Mouse (Mus musculus) spleen, postnatal 10 days (tissue): Measurements from ENCODE around the gene Dbn1.

Experiments used
- DNase-seq, 2 experiments: peaks; one replicate each; pipeline ENCODE4 v3.0.0; 2021 to 2022; ENCODE audit warnings: low spot score in 2 of 2

Dbn1 gene

DNA sequence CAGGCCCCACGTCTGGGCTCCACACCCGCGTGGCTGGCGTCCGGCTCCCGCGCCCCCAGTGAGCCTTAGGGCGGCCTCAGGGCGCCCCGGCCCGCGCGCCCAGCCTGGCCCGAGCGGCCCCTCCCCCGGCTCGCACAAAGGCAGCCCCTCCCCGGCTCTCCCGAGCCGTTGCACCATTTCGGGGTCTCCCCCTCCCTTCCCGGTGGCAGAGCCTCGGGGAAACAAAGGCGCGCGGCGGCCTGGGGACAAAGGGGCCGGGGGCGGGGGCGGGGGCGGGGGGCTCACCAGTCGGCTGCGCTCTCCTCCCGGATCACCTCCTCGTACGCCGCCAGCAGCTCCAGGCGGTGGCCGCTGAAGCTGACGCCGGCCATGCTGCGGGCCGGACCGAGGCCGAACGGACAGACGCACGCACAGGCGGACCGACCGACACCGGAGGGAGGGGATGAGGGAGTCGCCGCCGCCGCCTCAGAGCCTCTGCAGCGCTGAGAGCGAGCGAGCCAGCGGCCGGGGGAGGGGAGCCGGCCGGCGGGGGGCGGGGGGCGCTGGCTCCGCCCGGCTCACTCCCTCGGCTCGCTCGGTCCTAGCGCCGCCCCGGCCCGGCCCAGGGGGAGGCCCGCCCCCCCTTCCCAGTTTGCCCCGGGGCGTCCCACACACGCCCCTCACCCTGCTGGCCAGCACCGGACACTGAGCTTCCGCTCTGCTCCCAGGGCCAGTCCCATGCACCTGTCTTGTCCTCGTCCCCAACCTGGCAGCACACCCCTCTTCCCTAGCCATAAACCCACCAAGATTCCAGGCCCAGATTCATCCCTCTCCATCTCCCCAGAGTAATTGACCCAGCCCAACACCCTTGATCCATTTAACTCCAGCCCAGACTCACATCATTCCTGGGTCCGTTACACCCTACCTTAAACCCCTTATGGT is at the start of gene Dbn1:
TSS of gene Dbn1 (minus strand) at position 534 of the 921 bp plus-strand sequence.
- DNase-seq, result no peak

DNA sequence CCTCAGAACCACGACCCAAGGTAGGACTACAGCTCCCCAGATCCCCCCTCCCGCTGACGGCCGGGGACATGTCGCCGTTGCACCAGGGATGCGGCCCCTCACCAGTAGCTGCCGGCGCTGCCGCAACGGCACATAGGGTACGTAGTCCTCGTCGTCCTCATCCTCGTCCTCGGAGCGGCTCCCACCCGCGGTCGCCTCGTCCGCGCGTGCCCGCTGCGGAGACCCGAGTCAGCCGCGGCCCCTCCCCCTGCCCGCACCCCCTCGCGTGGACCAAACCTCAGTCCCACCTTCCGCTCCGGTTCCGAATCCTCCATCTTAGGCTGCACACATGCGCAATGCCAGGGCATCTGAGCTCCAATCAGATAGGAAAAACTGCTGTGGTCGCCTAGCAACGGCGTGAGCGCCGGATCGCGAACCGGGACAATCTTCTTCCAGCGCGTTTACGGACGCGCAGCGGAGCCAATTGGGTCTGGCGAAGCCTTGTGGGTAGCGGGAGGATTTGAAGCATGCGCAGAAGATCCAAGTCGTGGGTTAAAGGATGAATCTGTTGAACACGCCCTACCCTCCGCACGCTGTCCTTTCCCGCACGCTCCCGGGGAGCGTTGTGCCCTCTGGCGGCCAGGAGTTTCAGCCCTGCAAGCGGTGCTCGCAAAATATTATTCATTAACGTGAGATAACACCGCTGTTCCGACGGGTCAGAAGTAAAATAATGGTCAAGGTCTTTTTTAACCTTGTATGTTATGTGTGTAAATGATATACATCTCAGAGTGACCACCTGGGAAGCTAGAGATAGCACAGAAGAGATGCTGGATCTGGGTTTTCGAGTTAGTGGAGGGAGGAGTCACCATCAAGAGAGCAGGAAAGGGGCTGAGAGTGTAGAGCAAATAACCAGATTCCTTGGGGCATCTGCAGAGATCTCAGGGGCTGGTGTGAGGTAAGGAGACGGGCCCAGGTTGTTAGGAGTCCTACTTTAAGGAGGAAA is 48.6 kb upstream of the Dbn1 start, which contains the start of gene Ddx41:
TSS of gene Ddx41 (minus strand) at position 465 of the 982 bp plus-strand sequence.
- peak; percentile 97 to 99 for DNase-seq

DNA sequence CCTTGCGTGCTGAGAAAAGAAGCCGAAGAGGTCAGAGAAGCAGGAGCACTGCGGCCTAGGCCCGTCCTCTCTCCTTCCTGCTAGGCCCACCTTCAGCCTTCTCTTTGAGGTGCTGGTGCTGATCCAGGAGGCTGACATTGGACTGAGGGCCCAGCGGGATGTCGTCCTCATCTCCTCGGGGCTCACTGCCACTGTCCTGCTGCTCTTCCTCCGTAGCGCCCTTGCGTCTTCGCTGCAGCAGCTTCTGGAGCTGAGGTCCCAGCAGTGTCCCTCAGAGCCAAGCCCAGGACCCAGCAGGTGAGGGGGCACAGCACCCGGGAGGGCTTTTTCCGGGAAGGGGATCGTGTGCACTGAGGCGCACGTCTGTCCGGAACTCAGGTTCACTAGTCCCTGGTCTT is 47.9 kb upstream of the Dbn1 start:
- no peak for DNase-seq

DNA sequence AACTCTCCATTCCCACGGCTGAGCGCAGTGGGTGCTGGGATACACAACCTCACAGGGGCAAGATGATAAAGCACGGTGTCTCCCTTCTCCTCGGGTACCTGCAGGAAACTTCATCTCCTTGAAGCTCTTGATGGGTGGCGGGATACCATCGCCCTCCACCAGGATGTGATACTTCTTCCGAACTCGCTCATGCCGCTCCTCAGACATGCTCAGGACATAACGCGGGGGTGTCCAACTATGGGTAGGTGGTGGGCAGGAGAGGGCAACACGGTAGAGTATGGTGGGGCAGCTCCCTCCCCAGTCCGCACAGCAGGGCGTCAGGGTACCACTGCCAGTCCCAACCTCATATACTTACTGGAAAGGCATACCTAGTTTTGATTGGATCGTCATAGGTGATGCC is 47.3 kb upstream of the Dbn1 start:
- DNase-seq, result no peak

DNA sequence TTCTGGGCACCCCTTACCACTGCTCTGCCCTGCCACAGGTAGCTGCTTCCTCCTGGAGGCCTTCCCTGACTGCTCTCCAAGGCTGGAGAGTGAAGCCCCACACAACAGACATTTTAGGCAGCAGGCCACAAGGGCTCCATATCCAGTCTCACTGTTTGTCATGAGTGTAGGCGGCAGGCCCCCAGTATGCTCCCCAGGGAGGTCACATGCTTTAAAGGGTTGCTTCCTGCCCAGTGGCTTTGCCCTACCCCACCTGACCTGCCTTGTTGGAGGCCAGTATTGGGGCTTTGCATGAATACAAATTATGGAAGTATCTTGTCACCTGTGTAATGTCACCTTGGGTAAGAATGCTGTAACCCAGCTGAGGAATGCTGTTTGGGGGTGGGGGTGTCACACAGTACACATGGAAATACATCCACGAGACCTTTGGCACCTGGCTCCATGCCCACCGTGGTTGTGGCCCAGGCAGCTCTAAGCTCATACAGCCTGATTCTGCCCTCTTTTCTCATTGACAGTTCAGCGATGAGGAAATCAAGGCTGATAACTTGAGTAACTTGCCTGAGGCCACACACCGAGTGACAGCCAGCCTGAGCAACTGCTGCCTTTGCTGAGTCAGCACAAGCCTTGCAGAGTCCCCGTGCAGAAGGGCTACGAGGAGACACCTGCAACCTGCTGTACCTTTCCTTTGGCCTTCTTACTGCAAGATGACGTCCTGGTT is 41.4 kb upstream of the Dbn1 start, which contains the start of gene Dok3:
TSS of gene Dok3 (minus strand) at position 99 of the 718 bp plus-strand sequence.
- DNase-seq, result peak; percentile 47 to 77

DNA sequence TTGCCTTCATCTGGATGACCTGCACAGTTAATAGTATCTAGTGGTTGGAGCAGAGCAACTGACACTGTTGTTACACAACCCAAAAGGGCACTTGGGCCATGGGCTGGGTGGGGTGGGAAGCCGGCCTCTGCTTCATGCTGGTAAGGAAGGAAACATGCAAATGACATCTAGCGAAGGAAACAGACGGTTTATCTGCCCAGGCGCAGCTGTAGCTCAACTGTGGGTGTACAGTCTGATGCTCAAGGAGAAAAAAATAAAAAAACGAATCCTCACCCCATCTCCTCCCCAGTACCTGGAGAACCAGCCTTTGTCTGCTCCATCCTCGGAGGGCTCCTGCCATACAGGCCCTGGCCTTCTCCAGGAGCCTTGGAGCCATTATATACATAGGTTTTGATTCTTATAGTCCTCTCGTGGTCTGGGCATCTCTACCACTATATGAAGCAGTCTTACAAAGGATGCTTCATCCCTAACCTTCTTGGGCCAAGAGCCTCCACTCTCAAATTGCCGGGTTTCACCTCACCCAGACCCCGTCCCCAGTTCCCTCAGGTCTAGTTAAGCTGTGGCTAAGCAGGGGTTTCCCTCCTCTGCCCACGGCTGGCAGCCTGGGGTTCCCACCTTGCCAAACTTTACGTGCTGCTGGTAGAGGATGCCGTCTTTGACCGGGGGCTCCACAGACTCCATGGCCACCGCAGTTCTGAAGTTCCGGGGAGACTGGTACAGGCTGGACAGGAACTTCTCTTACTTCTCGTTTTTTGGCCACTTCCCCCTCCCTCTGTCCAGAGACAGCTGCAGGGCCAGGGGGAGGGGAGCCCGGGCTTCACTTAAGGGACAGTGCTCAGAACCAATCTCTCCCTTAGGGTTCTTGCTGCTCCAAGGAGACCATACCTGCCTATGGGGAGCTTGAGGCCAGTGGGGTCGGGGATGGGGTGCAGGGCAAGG is 40.2 kb upstream of the Dbn1 start:
- peak; percentile 48 to 64 for DNase-seq

DNA sequence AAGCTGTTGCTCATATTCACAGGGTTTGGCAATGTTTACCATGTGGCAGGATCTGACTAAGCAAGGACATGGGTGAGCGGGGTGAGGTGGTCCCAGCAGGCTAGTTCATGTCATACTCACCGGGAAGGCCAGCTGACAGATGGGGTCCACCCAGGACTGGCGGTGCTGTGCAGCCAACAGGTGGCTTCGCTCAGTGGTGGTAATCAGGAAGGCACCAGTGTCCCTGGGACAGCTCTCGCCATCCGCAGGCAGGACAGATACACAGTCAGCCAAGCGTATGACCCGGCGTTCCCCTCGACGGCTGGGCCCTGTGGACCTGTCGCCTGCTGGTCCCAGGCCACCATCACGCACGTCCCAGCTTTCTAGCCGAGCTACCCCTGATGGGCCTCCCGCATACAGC is 39.3 kb upstream of the Dbn1 start:
- peak in 1 of 2 experiments; percentile 27 for DNase-seq

DNA sequence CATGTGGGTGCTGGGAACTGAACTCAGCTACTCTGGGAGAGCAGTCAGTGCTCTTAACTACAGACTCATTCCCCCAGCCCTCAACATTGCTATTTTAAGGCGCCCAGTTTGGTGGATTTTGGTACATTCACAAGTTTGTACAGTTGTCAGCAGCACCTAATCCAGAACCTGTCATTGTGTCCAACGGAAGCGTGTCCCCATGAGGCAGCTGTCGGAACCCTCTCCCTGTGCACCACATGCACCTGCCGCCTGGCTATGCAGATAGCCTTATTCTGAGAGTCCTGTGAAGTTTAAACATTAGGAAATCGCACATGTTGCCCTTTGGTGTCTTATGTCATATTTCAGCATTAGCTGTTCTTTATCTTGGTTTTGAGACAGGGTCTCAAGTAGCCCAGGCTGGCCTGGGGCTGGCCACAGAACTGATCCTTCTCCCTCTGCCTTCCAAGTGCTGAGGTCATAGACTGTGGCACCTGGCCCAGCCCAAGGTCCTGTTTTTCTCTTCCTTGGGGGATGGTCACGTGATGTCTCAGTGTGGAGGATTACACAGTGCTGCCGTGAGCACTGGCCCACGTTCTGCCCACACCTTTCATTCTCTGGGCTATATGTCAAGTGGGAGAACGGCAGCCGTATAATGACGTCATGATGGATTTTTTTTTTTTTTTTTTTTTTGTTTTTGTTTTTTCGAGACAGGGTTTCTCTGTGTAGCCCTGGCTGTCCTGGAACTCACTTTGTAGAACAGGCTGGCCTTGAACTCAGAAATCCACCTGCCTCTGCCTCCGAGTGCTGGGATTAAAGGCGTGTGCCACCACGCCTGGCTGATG is 38.0 kb upstream of the Dbn1 start:
- no peak for DNase-seq

DNA sequence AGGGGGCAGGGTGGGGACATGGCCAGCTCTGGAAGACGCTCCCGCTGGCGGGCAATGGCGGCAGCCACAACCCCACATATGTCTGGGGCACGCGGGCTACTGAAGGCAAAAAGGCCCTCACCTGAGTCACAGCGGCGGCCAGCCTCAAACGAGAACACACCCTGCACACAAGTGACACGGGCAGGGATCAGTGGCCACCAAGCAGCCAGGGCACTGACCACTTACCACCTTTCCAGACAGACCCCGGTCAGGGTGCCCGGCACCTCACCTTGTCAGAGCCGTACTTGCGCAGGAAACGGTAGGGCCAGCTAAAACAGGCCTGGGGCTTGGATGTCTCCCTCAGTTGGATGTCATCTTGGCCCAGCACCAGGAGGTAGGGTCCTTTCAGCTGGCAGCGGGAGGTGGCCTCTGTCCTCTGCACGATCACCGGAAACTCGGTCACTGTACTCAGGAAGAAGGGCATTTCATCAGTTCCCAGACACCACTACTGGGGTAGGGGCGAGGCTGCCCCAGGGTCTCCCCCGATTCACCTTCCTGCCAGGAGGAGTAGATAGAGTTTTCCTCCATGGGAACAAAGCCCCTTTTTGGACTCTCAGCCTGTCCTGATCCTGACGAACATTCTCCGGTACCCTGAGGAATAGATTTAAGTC is 36.2 kb upstream of the Dbn1 start:
- DNase-seq, result no peak

DNA sequence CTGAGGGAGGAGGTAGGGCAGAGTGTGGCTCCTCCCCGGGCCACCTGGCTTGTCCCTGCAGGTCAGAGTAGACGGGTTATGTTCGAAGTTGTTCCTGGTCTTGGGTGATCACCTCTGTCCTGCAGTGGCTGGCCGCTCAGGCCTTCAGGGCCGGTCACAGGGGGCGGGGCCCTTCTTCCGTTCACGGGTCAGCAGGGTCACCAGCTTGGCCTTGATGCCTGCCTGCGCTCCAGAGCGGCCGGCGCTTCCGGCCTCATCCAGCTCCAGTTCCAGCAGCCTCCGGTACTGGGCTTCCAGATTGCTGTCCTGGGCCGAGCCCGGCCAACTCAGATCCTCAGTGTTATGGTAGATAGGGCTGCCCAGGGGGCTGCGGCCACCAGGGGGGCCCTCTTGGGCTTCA is 35.4 kb upstream of the Dbn1 start:
- DNase-seq, result peak in 1 of 2 experiments; percentile 46

DNA sequence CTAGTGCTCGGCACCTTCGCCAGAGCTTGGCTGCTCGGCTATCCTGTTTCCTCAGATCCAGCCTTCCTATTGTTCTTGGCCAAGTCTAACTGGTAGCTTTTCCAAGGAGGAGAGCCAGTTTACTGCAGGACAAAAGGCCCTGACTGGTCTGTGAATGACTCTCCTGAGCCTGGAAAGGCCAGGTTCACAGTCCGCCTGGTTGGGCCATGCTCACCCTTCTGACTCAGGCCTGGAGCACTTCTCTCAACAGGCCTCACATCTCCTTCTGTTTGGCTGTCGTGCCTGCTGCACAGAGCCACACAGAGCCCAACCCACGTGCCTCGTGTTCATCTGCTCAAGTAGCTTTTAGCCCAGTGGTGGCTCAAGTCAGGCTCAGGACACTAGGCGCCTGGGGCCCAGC is 34.8 kb upstream of the Dbn1 start:
- no peak for DNase-seq

DNA sequence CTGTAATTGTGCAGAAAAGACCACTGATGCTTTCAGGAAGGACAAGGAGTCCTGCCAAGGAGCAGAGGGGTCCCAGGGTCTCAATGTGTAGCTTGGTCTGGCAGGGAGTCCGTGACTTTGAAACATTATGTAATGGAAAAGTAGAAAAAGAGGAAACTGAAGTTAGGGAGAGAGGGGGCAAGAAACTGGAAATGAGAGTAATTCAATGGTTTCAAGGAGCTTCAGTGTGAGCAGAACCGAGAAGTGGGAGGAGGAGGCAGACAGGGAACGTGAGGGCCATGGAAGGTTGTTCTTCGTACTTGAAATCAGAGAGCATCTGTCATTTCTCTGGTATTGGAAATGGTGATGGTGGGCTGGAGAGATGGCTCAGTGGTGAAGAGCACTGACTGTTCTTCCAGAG is 31.7 kb upstream of the Dbn1 start:
- no peak for DNase-seq

DNA sequence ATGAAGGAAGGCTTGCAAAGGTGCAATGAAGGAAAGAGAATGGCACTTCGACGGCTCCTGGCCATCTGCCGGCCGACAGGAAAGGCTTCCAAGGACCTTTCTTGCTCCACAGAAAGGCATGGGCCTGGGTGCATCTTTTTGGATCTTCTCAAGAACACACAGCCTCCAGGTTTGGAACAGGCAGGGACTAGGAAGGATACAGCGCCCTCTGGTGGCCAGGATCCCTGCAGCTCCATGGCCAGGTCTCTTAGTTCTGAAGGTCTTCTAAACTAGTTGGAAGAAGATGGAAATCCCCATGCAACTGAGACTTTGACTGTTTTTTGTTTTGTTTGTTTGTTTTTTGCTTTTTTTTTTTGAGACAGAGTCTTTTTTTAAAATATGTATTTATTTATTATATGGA is 29.0 kb upstream of the Dbn1 start:
- DNase-seq, result peak; percentile 84 to 93

DNA sequence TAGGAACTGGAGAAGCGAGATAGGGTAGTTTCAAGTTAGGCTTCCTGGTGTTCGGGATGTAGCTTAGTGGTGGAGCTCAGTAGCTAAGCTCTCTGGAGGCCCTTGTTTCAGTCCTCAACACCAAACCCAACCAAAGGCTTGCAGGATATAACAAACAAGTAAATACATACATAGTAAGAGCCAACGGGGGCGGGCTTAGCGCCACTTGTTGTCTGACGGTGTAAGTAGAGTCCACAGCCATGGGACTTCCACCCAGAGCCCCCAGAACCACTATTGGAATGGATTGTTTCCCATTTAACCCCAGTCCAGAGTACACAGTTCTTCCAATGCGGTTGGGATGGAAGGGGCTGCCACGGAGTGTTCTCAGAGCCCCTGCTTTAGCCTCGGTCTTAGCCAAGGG is 25.9 kb upstream of the Dbn1 start:
- no peak for DNase-seq

DNA sequence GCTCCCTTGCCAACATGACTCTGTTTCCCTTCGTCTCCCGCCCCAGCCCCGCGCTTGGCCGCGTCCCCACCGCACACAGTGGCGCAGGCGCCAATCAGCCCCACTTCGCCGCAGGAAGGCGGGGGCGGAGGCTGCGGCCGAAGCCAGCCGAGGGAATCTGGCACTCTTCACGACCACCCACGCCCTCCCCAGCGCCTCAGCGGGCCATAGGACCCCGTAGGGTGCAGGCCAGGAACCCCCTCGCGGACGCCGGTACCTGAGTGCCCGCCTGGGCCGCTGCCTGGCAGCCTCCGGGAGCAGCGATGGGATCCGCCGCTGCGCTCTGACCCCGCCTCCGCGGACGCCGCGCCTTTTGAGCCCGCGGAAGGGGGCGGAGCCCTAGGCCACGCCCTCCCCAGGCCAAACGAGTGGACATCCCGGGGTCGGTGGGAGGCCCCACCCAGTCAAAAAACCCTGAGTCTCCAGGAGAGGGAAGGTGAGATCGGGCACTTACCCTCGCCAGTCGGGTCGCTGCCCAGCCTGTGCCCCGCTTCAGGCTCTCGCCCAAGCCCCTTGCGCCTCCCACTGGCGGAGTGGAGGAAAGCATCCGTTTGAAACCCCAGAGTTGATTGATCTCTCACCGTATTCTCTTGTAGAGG is 25.3 kb upstream of the Dbn1 start, which contains the start of gene Pdlim7:
TSS of gene Pdlim7 (minus strand) at position 566 of the 638 bp plus-strand sequence.
- DNase-seq, result peak; percentile 90 to 95

DNA sequence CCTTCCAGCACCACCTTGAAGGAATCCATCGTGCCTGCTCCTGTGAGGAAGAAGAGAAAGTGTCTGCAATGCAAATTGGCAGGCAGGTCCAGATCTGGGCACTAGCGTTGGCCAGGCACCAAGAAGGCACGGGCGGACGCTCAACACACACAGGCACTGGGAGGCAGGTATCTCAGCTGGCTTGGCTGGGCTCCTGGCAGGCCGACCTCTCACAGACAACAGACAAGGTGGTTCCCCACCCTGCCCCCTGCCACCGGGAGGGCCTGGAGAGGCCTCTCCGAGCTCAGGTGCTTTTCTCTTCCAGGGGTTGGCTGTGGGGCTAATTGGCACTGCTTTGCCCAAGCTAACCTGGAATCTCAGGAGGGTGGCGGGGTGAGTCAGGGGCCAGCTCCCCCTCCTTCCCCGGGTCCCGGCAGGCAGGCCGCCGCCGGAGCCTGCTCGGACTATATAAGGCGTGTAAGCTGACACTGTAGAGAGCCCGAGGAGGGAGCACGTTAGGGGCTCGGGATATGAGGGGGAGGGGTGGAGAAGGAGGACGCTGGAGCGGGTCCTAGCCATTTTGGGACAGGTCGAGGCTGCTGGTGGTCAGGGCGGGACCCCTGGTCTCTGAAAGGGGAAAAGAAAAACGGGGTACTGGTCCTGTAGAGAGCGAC is 24.6 kb upstream of the Dbn1 start:
- DNase-seq, result peak; percentile 48 to 54

DNA sequence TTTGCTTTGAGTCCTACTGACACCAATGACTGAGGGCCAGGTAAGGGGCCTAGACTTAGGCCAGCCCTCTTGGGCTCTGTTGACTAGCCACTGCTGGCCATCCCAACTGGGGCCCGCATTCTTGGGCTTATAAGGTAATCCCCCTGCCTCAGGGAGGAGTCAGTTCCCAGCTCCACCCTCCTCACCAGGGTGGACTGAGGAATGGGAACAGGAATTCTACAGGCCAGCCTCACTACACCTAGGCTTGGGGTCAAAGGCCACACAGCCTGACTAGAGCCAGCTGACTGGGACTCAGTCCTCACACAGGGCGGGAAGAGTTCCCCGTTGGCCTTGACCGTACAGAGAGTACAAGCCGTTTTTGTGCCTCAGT is 23.6 kb upstream of the Dbn1 start:
- DNase-seq, result no peak
